Mouse (Mus musculus) limb, embryonic 12.5 days (tissue): Measurements from ENCODE around the gene Sec24c. TPM values are rescaled to one million over a fixed set of nuclear protein-coding genes. Genes with fewer than 3 reads are reported as not detected.
"Not testable (repeated sequence)": the region's sequence is repeated elsewhere in the genome, so short reads cannot be mapped to it uniquely, and the experiment has no call there.

ENCODE experiments used
- ATAC-seq: fragments of 200-750 bp; cut with Nextera tagmentation; 2 replicates; pipeline ENCODE4 v1.8.0; 2017; ENCODE audit warnings: low read depth, moderate TSS enrichment; ENCODE audit not compliant: insufficient number of reproducible peaks, insufficient read depth, low FRiP score, low TSS enrichment
- H3K27ac ChIP-seq: fragments of 300-500 bp; sonication (generic); 2 replicates; pipeline ENCODE4 v1.5.1; 2016; ENCODE audit warnings: mild to moderate bottlenecking, moderate library complexity
- H3K27me3 ChIP-seq: fragments of 300-500 bp; sonication (generic); 2 replicates; pipeline ENCODE4 v1.6.1; 2016; ENCODE audit warnings: mild to moderate bottlenecking, moderate library complexity
- H3K36me3 ChIP-seq: fragments of 300-500 bp; sonication (generic); 2 replicates; pipeline ENCODE4 v1.6.1; 2016; ENCODE audit warnings: mild to moderate bottlenecking, moderate library complexity
- H3K4me1 ChIP-seq: fragments of 300-500 bp; sonication (generic); replicated peaks from 2 replicates; pipeline ENCODE4 v1.6.1; 2016
- H3K4me2 ChIP-seq: fragments of 300-500 bp; sonication (generic); 2 replicates; pipeline ENCODE4 v1.6.1; 2016; ENCODE audit warnings: mild to moderate bottlenecking, moderate library complexity
- H3K4me3 ChIP-seq: fragments of 300-500 bp; sonication (generic); replicated peaks from 2 replicates; pipeline ENCODE4 v1.5.1; 2016; ENCODE audit warnings: mild to moderate bottlenecking
- H3K9ac ChIP-seq: fragments of 300-500 bp; sonication (generic); replicated peaks from 2 replicates; pipeline ENCODE4 v1.6.1; 2016; ENCODE audit warnings: mild to moderate bottlenecking, moderate library complexity
- H3K9me3 ChIP-seq: fragments of 300-500 bp; sonication (generic); 2 replicates; pipeline ENCODE4 v1.6.1; 2016; ENCODE audit warnings: mild to moderate bottlenecking, moderate library complexity
- WGBS: fragments of 180-500 bp; shearing (Covaris S2); methylation state at CpG from one replicate; pipeline ENCODE4 v1.1.7; 2016; 5-methylcytosine and 5-hydroxymethylcytosine counted together
- polyA plus RNA-seq: library from polyadenylated mRNA; unstranded; fragments of >200 nt; fragmentation: Nextera tagmentation; extraction: Ambion mirVana; gene quantifications from 2 replicates; pipeline ENCODE4 v1.2.1, GENCODE M21; 2016

The Sec24c gene
- polyA plus RNA-seq, 1 experiment from 2014 or later, result 77.2 TPM

GRCm38 (mm10) chr14:20700362-20700761, 26.3 kb downstream of the Sec24c start:
- Histone ChIP-seq H3K4me1 (peaks cover 49% of the 10 kb centered on the region), H3K4me3 (no peak overlapping the region), H3K9me3 (no peaks in the 10 kb centered on the region), H3K27ac (no peak overlapping the region), H3K4me2 (no peak overlapping the region), H3K36me3 (peaks cover 40% of the 10 kb centered on the region), H3K27me3 (no peaks in the 10 kb centered on the region), H3K9ac (no peak overlapping the region)
- 89% methylated on average over 3 of the region's 3 CpGs for WGBS
- ATAC-seq, result no peak

DNA sequence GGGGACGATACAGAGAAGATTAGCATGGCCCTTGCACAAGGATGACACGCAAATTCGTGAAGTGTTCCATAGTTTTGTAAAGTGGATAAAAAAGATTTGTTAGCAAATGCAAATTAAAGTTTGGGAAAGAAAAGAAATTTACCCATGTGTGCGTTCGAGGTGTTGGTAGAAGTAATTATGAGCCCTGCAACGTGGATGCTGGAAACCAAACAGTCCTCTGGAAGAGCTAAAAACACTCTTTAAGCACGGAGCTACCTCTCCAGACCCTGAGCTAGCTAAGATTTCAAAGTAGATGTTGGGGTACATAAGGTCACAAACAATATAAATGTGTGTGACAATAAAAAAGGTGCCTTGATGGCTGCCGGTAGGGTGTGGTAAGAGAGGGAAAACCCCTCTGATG, 27.4 kb downstream of the Sec24c start:
- H3K9me3 ChIP-seq, result no peaks in the 10 kb centered on the region
- peak overlapping the region; percentile 74; the same call in 1 of the 2 replicates for H3K4me3 ChIP-seq
- 76% methylated on average over 8 of the region's 8 CpGs for WGBS
- peaks cover 43% of the 10 kb centered on the region for H3K36me3 ChIP-seq
- no peaks in the 10 kb centered on the region for H3K27me3 ChIP-seq
- H3K9ac ChIP-seq, result no peak overlapping the region
- H3K27ac ChIP-seq, result no peak overlapping the region
- H3K4me2 ChIP-seq, result peak overlapping the region; percentile 65
- H3K4me1 ChIP-seq, result peaks cover 41% of the 10 kb centered on the region
- no peak for ATAC-seq

DNA sequence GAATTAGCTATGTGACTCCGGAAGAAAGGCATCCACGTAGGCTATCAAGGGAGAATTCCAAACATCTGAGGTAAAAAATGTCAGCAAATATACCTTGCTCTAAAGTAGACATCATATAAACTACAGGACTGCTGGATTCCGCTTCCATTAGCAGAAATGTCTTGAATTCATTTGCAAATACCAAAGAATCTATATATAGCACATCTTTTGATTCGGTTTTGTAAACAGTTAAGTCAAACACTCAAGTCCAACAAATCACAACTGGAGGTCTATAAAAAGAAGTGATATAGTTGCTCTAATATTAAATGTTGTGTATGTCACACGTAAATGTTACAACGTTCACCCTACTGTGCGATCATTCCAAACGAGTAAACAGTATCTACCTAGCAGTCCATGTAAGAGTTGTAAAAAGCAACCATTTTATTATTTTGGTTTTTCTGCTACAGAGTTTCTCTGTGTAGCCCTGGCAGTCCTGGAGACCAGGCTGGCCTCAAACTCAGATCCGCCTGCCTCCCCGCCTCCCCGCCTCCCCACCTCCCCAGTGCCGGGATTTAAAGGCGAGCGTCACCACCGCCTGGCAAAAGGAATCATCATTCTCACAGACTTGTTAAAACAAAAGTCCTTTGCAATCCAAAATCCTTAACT, 28.1 kb downstream of the Sec24c start:
- H3K36me3 ChIP-seq, result peaks cover 43% of the 10 kb centered on the region
- H3K4me1 ChIP-seq, result peaks cover 37% of the 10 kb centered on the region
- peak overlapping the region; percentile 74 for H3K4me3 ChIP-seq
- no peaks in the 10 kb centered on the region for H3K27me3 ChIP-seq
- peak overlapping the region; percentile 94 for H3K27ac ChIP-seq
- peak overlapping the region; percentile 65 for H3K4me2 ChIP-seq
- no peaks in the 10 kb centered on the region for H3K9me3 ChIP-seq
- ATAC-seq, result 0 out of 2 replicates have a peak, but pooled peaks have one; percentile 4
- H3K9ac ChIP-seq, result peak overlapping the region; percentile 87
- 14% methylated on average over 15 of the region's 15 CpGs for WGBS

- H3K27ac ChIP-seq, result peak within 1 kb of the TSS; percentile 94
- H3K27me3 ChIP-seq, result no peaks in the 10 kb centered on the region
- peak within 1 kb of the TSS; percentile 74 for H3K4me3 ChIP-seq
- H3K36me3 ChIP-seq, result peaks cover 40% of the 10 kb centered on the region
- ATAC-seq, result peak; percentile 72
- peaks cover 31% of the 10 kb centered on the region for H3K4me1 ChIP-seq
- WGBS, result under 1% methylated on average over 61 of the region's 61 CpGs
- H3K9me3 ChIP-seq, result no peaks in the 10 kb centered on the region
- peak within 1 kb of the TSS; percentile 65 for H3K4me2 ChIP-seq
- H3K9ac ChIP-seq, result peak within 1 kb of the TSS; percentile 87
Measured at GRCm38 (mm10) chr14:20702741-20703381, 28.8 kb downstream of the Sec24c start, which contains the start of gene Chchd1. Gene Chchd1 (plus strand): TSS chr14:20703006.

GRCm38 (mm10) chr14:20703461-20703860, 29.4 kb downstream of the Sec24c start:
- H3K9me3 ChIP-seq, ATAC-seq, H3K27me3 ChIP-seq: not testable (repeated sequence)
- Histone ChIP-seq H3K9ac (peak overlapping the region; percentile 87), H3K4me1 (peaks cover 29% of the 10 kb centered on the region), H3K36me3 (peaks cover 35% of the 10 kb centered on the region), H3K4me2 (peak overlapping the region; percentile 65), H3K27ac (peak overlapping the region; percentile 94), H3K4me3 (peak overlapping the region; percentile 74)
- WGBS, result 10% methylated on average over 8 of the region's 8 CpGs

- peak within 1 kb of the TSS; percentile 96 for H3K9ac ChIP-seq
- peaks cover 25% of the 10 kb centered on the region for H3K4me1 ChIP-seq
- H3K27ac ChIP-seq, result peak within 1 kb of the TSS; percentile 76
- peaks cover 44% of the 10 kb centered on the region for H3K36me3 ChIP-seq
- ATAC-seq, result peak; percentile 92
- H3K27me3 ChIP-seq, result no peaks in the 10 kb centered on the region
- under 1% methylated on average over 77 of the region's 80 CpGs for WGBS
- H3K4me2 ChIP-seq, result peak within 1 kb of the TSS; percentile 86
- H3K4me3 ChIP-seq, result peak within 1 kb of the TSS; percentile 99
- H3K9me3 ChIP-seq, result no peaks in the 10 kb centered on the region
Measured at GRCm38 (mm10) chr14:20707201-20708190, 33.4 kb downstream of the Sec24c start, which contains the start of gene Zswim8. Gene Zswim8 (plus strand): TSS chr14:20707552.

- Histone ChIP-seq H3K4me3 (peak overlapping the region; percentile 99), H3K9me3 (no peaks in the 10 kb centered on the region), H3K9ac (peak overlapping the region; percentile 96), H3K36me3 (peaks cover 51% of the 10 kb centered on the region), H3K27me3 (no peaks in the 10 kb centered on the region), H3K4me1 (peaks cover 25% of the 10 kb centered on the region), H3K27ac (peak overlapping the region; percentile 41; the same call in 1 of the 2 replicates), H3K4me2 (peak overlapping the region; percentile 86)
- WGBS, result 8% methylated on average over 10 of the region's 10 CpGs
- ATAC-seq, result no peak
Measured at GRCm38 (mm10) chr14:20708239-20708638, 34.1 kb downstream of the Sec24c start.

DNA sequence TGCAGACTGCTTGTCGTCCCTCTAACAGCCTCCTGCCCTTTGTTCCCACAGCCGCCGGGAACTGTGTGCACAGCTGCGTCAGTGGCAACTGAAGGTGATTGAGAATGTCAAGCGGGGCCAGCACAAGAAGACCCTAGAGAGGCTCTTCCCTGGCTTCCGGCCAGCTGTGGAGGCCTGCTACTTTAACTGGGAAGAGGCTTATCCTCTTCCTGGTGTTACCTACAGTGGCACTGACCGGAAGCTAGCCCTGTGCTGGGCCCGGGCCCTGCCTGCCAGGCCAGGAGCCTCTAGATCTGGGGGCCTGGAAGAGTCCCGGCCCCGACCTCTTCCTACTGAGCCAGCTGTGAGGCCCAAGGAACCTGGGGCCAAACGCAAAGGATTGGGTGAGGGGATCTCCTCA, 39.7 kb downstream of the Sec24c start:
- no peak overlapping the region for H3K4me3 ChIP-seq
- ATAC-seq, result no peak
- no peak overlapping the region for H3K27ac ChIP-seq
- no peak overlapping the region for H3K4me2 ChIP-seq
- H3K36me3 ChIP-seq, result peaks cover 90% of the 10 kb centered on the region
- no peaks in the 10 kb centered on the region for H3K27me3 ChIP-seq
- peaks cover 9% of the 10 kb centered on the region for H3K4me1 ChIP-seq
- no peaks in the 10 kb centered on the region for H3K9me3 ChIP-seq
- 86% methylated on average over 11 of the region's 11 CpGs for WGBS
- no peak overlapping the region for H3K9ac ChIP-seq

DNA sequence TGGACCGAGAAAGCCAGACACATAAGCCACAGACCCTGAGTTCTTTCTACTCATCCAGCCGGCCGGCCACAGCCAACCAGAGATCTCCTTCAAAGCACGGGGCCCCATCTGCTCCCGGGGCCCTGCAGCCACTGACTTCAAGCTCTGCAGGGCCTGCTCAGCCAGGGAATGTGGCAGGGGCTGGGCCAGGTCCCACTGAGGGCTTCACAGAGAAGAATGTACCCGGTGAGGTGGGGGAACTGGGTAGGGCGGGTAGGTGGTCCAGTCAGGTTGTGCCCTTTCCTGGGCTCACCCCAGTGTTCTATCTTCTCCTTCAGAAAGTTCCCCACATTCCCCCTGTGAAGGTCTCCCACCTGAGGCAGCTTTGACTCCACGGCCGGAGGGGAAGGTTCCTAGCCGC, 44.3 kb downstream of the Sec24c start:
- Histone ChIP-seq H3K4me2 (no peak overlapping the region), H3K9ac (no peak overlapping the region), H3K27ac (no peak overlapping the region), H3K36me3 (peaks cover 100% of the 10 kb centered on the region), H3K4me3 (no peak overlapping the region), H3K9me3 (no peaks in the 10 kb centered on the region), H3K27me3 (no peaks in the 10 kb centered on the region), H3K4me1 (no peaks in the 10 kb centered on the region)
- ATAC-seq, result no peak
- 88% methylated on average over 10 of the region's 10 CpGs for WGBS

DNA sequence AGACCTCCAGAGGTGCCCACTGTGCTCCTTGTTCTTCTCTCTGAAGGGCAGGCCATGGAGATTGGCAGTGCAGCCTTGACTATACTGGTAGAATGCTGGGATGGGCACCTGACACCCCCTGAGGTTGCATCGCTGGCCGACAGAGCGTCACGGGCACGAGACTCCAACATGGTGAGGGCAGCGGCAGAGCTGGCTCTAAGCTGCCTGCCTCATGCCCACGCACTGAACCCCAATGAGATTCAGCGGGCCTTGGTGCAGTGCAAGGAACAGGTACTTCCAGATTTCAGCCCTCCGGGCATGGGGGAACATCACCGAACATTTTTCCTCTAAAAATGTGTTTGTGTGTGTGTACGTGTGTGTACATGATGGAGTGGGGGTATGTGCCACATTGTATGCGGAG, 45.7 kb downstream of the Sec24c start:
- Histone ChIP-seq H3K4me1 (no peaks in the 10 kb centered on the region), H3K27me3 (no peaks in the 10 kb centered on the region), H3K9ac (no peak overlapping the region), H3K4me2 (no peak overlapping the region), H3K36me3 (peaks cover 99% of the 10 kb centered on the region), H3K4me3 (no peak overlapping the region), H3K9me3 (no peaks in the 10 kb centered on the region), H3K27ac (no peak overlapping the region)
- no peak for ATAC-seq
- WGBS, result 94% methylated on average over 12 of the region's 12 CpGs

- H3K27me3 ChIP-seq, result no peaks in the 10 kb centered on the region
- H3K4me2 ChIP-seq, result no peak overlapping the region
- no peak overlapping the region for H3K9ac ChIP-seq
- peaks cover 99% of the 10 kb centered on the region for H3K36me3 ChIP-seq
- H3K4me3 ChIP-seq, result no peak overlapping the region
- 87% methylated on average over 4 of the region's 4 CpGs for WGBS
- no peaks in the 10 kb centered on the region for H3K9me3 ChIP-seq
- no peaks in the 10 kb centered on the region for H3K4me1 ChIP-seq
- ATAC-seq, result peak; percentile 46; the same call in 1 of the 2 replicates
- H3K27ac ChIP-seq, result no peak overlapping the region
Measured at GRCm38 (mm10) chr14:20721371-20721770, 47.3 kb downstream of the Sec24c start.
